Mouse (Mus musculus) liver, postnatal 0 days (tissue): ENCODE measurements around the gene Lim2. TPM values are rescaled to one million over a fixed set of nuclear protein-coding genes. Genes with fewer than 3 reads are reported as not detected.

Experiments used
- ATAC-seq: fragments of 200-750 bp; cut with Nextera tagmentation; 2 replicates; pipeline ENCODE4 v1.8.0; 2017; ENCODE audit warnings: mild to moderate bottlenecking, moderate library complexity
- DNase-seq: peaks from one replicate; pipeline ENCODE4 v3.0.0-alpha.2; 2016
- H3K27ac ChIP-seq: fragments of 300-500 bp; sonication (generic); 2 replicates; pipeline ENCODE4 v1.5.1; 2014; ENCODE audit warnings: antibody characterized with exemption, moderate library complexity, mild to moderate bottlenecking, low read depth
- H3K27me3 ChIP-seq: fragments of 300-500 bp; sonication (generic); 2 replicates; pipeline ENCODE4 v1.6.1; 2014; ENCODE audit warnings: low read length, control low read depth, mixed read lengths; ENCODE audit not compliant: insufficient read depth
- H3K36me3 ChIP-seq: fragments of 300-500 bp; sonication (generic); replicated peaks from 2 replicates; pipeline ENCODE4 v1.6.1; 2014; ENCODE audit warnings: mild to moderate bottlenecking, control low read depth, low read length, moderate library complexity, mixed read lengths; ENCODE audit not compliant: insufficient read depth
- H3K4me1 ChIP-seq: fragments of 300-500 bp; sonication (generic); 2 replicates; pipeline ENCODE4 v1.6.1; 2014; ENCODE audit warnings: antibody characterized with exemption, mild to moderate bottlenecking, control low read depth; ENCODE audit not compliant: insufficient read depth
- H3K4me2 ChIP-seq: fragments of 300-500 bp; sonication (generic); 2 replicates; pipeline ENCODE4 v1.6.1; 2014; ENCODE audit warnings: low read depth, mild to moderate bottlenecking, low read length, moderate library complexity, mixed read lengths
- H3K4me3 ChIP-seq: fragments of 300-500 bp; sonication (generic); 2 replicates; pipeline ENCODE4 v1.5.1; 2014; ENCODE audit warnings: low read depth, low read length
- H3K9ac ChIP-seq: fragments of 300-500 bp; sonication (generic); replicated peaks from 2 replicates; pipeline ENCODE4 v1.6.1; 2014; ENCODE audit warnings: mild to moderate bottlenecking, moderate library complexity
- H3K9me3 ChIP-seq: fragments of 300-500 bp; sonication (generic); 2 replicates; pipeline ENCODE4 v1.6.1; 2016; ENCODE audit warnings: mild to moderate bottlenecking, control low read depth, low read length, mixed read lengths
- CTCF ChIP-seq: sonication (generic); IDR thresholded peaks from 2 replicates; pipeline ENCODE4 v1.5.1; 2016; ENCODE audit warnings: antibody characterized with exemption, low read depth
- EP300 ChIP-seq: IDR thresholded peaks from 2 replicates; pipeline ENCODE4 v1.6.1; 2016; ENCODE audit warnings: antibody characterized with exemption, low read depth, mild to moderate bottlenecking
- WGBS: fragments of 180-500 bp; shearing (Covaris S2); extraction: QIAGEN DNeasy Blood & Tissue Kit; methylation state at CpG from one replicate; pipeline ENCODE4 v1.1.7; 2014; ENCODE audit not compliant: insufficient replicate concordance; 5-methylcytosine and 5-hydroxymethylcytosine counted together
- polyA plus RNA-seq: library from polyadenylated mRNA; unstranded; fragments of >200 nt; fragmentation: Nextera tagmentation; extraction: Ambion mirVana; gene quantifications from 2 replicates; pipeline ENCODE4 v1.2.1, GENCODE M21; 2015

Lim2 gene
- polyA plus RNA-seq, 1 experiment from 2014 or later = not detected

DNA sequence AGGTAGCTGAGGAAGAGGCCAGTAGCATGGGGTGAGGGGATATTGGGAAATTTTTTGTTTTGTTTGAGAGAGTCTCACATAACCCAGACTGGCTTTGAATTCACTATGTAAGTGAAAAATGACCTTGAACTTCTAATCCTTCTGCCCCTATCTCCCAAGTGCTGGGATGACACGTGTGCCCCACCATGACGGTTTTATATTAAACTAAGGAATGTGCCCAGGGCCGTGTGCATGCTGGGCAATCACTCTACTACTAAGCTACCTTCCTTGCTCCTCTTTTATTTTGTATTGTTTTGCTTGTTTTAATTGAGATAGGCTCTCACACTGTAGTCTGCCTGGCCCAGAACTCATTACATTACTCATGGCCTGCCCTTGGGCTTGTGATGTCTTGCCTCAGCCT is 13.6 kb downstream of the Lim2 start:
- DNase-seq = no peak
- Histone ChIP-seq H3K27ac (peak overlapping the region; percentile 18; the same call in 1 of the 2 replicates), H3K36me3 (no peaks in the 10 kb centered on the region), H3K4me2 (peak overlapping the region; percentile 26; the same call in 1 of the 2 replicates), H3K4me1 (peaks cover 52% of the 10 kb centered on the region), H3K9ac (no peak overlapping the region; the same call in 1 of the 2 replicates), H3K4me3 (no peak overlapping the region), H3K9me3 (no peaks in the 10 kb centered on the region), H3K27me3 (no peaks in the 10 kb centered on the region)
- 67% methylated on average over 3 of the region's 3 CpGs for WGBS
- TF ChIP-seq CTCF (no peak), EP300 (no peak)
- ATAC-seq = no peak

DNA sequence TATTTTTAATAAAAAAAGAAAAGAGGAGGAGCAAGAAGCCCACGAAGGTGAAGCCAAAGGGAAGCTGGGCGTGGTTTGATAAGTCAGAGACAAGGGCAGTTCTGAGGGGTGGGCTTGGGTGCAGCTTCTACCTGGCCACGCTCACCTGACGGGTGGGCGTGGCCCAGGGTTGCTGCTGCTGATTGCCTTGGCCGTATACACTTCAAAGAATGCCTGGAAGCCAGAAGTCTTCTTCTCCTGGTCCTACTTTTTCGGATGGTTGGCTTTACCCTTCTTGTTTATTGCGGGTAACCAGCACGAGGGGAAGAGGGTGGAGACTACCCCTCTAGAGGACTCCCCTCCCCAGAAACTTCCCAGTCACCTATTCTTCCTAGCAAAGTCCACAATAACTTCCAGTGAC is 15.2 kb downstream of the Lim2 start:
- H3K27me3 ChIP-seq = no peaks in the 10 kb centered on the region
- H3K36me3 ChIP-seq = 0 out of 2 replicates have a peak, but pooled peaks cover 2% of the 10 kb centered on the region
- H3K4me2 ChIP-seq = peak overlapping the region; percentile 95
- H3K4me3 ChIP-seq = peak overlapping the region; percentile 64
- peak overlapping the region; percentile 98 for H3K27ac ChIP-seq
- ATAC-seq = no peak
- TF ChIP-seq CTCF = no peak
- no peak for TF ChIP-seq EP300
- WGBS = 7% methylated on average over 9 of the region's 9 CpGs
- peak overlapping the region; percentile 79 for H3K9ac ChIP-seq
- peaks cover 64% of the 10 kb centered on the region for H3K4me1 ChIP-seq
- DNase-seq = no peak
- no peaks in the 10 kb centered on the region for H3K9me3 ChIP-seq

DNA sequence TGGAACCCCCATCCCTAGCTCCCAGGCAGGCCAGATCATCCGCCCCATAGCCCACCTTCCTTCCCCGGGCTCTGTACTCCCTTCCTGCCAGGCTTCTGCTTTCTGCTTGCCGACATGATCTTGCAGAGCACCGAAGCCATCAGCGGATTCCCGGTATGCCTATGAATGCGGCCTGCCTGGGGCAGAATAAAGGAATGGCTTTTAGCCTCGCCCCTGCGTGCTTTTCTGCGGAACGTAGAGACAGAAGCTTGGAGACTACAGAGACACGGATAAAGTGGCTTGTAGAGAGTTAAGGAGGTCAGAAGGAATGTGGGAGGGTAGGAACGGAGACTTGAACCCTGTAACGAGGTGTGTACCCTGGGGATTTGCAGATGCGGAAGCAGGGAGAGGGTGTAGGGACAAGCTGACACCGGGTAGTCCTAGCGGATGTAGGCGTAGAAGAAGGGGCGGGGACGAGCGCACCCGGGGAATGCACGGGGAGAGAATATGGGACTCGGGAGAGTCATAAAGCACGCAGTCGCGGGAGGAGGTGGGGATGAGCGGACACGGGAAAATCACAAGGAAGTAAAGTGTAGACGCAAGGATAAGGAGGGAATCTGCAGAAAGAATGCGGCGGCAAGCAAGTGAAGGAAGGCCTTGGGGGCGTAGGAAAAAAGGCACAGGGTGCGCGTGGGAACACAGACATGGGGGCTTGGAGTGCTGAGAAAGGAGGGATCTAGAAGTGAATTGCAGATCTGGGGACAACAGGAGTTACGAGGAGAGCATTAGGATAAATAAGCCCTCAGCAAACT is 15.9 kb downstream of the Lim2 start:
- Histone ChIP-seq H3K9ac (peak overlapping the region; percentile 79), H3K36me3 (0 out of 2 replicates have a peak, but pooled peaks cover 2% of the 10 kb centered on the region), H3K4me3 (peak overlapping the region; percentile 64), H3K27ac (peak overlapping the region; percentile 98), H3K27me3 (no peaks in the 10 kb centered on the region), H3K4me1 (peaks cover 69% of the 10 kb centered on the region), H3K9me3 (no peaks in the 10 kb centered on the region), H3K4me2 (peak overlapping the region; percentile 95)
- ATAC-seq = peak; percentile 86
- peak; percentile 83 for DNase-seq
- TF ChIP-seq EP300 (no peak), CTCF (no peak)
- under 1% methylated on average over 36 of the region's 36 CpGs for WGBS

DNA sequence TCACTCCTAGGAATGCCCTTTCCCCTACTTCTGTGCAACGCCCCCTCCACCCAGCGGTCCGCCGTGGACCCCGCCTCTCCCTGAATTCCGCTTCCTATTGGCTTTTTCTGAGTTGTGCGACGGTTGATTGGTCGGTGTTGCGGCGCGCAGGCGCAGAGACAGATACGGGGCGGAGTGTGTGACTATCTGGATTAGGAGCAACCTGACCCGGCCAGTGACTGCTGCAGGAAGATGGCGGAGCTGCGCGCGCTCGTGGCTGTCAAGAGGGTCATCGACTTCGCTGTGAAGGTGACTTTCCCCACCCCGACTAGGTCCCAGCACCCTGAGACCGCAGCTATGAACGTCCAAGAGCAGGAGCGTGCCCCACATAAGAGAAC is 16.4 kb downstream of the Lim2 start, which contains the start of the genes Etfb and Gm45233:
Etfb (plus strand) TSS at position 167 of the 377 bp plus-strand sequence.
Gm45233 (plus strand) TSS at position 212 of the 377 bp plus-strand sequence.
- H3K4me3 ChIP-seq = peak within 1 kb of the TSS; percentile 64
- DNase-seq (peak; percentile 93), ATAC-seq (peak; percentile 96)
- peak within 1 kb of the TSS; percentile 79 for H3K9ac ChIP-seq
- 3% methylated on average over 27 of the region's 27 CpGs for WGBS
- peak within 1 kb of the TSS; percentile 98 for H3K27ac ChIP-seq
- peaks cover 69% of the 10 kb centered on the region for H3K4me1 ChIP-seq
- no peak for TF ChIP-seq CTCF
- peak; percentile 40; the same call in 1 of the 2 replicates for TF ChIP-seq EP300
- H3K4me2 ChIP-seq = peak within 1 kb of the TSS; percentile 95
- no peaks in the 10 kb centered on the region for H3K27me3 ChIP-seq
- H3K36me3 ChIP-seq = 0 out of 2 replicates have a peak, but pooled peaks cover 2% of the 10 kb centered on the region
- no peaks in the 10 kb centered on the region for H3K9me3 ChIP-seq

DNA sequence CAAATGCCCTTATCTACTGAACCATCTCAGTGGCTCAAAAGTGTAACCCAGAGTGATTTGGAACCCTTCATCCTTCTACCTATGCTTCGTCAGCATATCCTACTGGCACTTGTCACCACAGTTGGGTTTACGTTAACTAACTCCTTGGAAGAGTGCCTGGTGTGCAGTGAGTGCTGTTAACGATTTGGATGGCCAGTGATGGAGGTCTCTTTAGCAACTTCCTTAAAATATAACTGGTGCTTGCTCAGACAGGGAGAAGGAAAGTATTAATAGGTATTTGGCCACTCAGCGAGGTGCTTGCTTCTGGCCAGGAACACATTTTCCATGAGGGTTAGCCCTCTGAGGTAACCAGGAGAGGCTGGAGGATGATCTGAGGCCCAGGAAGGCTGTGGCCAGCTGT is 20.3 kb downstream of the Lim2 start:
- H3K27ac ChIP-seq = no peak overlapping the region
- H3K4me2 ChIP-seq = no peak overlapping the region
- H3K4me1 ChIP-seq = peaks cover 45% of the 10 kb centered on the region
- DNase-seq (no peak), ATAC-seq (no peak)
- H3K9me3 ChIP-seq = no peaks in the 10 kb centered on the region
- TF ChIP-seq CTCF (no peak), EP300 (no peak)
- H3K27me3 ChIP-seq = no peaks in the 10 kb centered on the region
- H3K36me3 ChIP-seq = peaks cover 8% of the 10 kb centered on the region
- no peak overlapping the region for H3K4me3 ChIP-seq
- H3K9ac ChIP-seq = no peak overlapping the region
- WGBS = 56% methylated on average over 4 of the region's 4 CpGs

DNA sequence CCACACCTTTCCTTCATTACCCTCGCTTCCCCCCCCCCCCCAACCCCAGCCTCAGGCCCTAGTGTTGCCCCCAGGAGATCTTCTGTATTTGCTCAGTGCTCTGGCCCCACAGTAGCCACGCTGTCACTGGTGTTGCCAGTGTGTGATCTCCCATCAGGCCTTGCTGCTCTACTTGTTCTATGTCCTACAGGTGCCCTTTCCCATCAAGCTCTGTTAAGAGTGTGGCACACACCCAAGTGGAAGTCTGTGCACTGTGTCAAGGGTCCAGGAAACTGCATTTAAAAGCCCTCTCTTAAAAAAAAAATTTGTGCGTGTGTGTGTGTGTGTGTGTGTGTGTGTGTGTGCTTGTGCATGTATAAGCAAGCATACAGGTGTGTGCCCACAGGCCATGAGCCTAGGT is 20.8 kb downstream of the Lim2 start:
- no peak overlapping the region for H3K4me3 ChIP-seq
- no peak overlapping the region for H3K4me2 ChIP-seq
- no peak overlapping the region for H3K9ac ChIP-seq
- no peak for TF ChIP-seq CTCF
- no peak for TF ChIP-seq EP300
- WGBS = 71% methylated on average over 2 of the region's 3 CpGs
- H3K9me3 ChIP-seq = no peaks in the 10 kb centered on the region
- H3K36me3 ChIP-seq = peaks cover 13% of the 10 kb centered on the region
- no peak for ATAC-seq
- no peak overlapping the region for H3K27ac ChIP-seq
- H3K27me3 ChIP-seq = no peaks in the 10 kb centered on the region
- peaks cover 42% of the 10 kb centered on the region for H3K4me1 ChIP-seq
- DNase-seq = no peak
